Comparison of ENCODE assay signal across 23 mouse cellular contexts in genomic region chr6:113156064-113156463, GRCm38 (mm10). TPM values are rescaled to one million over a fixed set of nuclear protein-coding genes. Genes with fewer than 3 reads are reported as not detected.
DNase-seq lines count a peak whose midpoint lies in the region; ATAC-seq and TF ChIP-seq lines count a peak whose summit lies in the region.
"Had no signal": no experiment of that assay in that cellular context is flagged by ENCODE, and none has a peak within 500 bp of the region (broad histone marks: within the 10 kb centered on the region; RNA-seq: fewer than 3 reads in every experiment).

No protein-coding gene starts in this region.

- no peaks in the 10 kb centered on the region; the same call in 1 of the 2 replicates for H3K4me1 ChIP-seq in heart, postnatal 0 days (ENCODE audit: control insufficient read depth, insufficient read depth)
- H3K4me1 ChIP-seq in intestine, postnatal 0 days (replicated peaks; ENCODE audit: control insufficient read depth, insufficient read depth, low read length), result no peaks in the 10 kb centered on the region
- H3K4me1 ChIP-seq in intestine, embryonic 16.5 days (ENCODE audit: control insufficient read depth, insufficient read depth, low read length), result no peaks in the 10 kb centered on the region
- H3K4me1 ChIP-seq in embryonic fibroblast, embryonic 13.5 days (ENCODE audit: control insufficient read depth, insufficient read depth, low read length), result peaks cover 4% of the 10 kb centered on the region
- H3K4me1 ChIP-seq: embryonic facial prominence, embryonic 10.5 days; embryonic facial prominence, embryonic 12.5 days; forebrain, embryonic 10.5 days; forebrain, embryonic 12.5 days had no signal

- H3K4me3 ChIP-seq in heart, postnatal 0 days (ENCODE audit: low read depth, low read length), result no peak overlapping the region
- H3K4me3 ChIP-seq in intestine, postnatal 0 days (ENCODE audit: low read depth, low read length), result no peak overlapping the region
- no peak overlapping the region for H3K4me3 ChIP-seq in intestine, embryonic 16.5 days (ENCODE audit: low read length)
- H3K4me3 ChIP-seq in embryonic fibroblast, embryonic 13.5 days (ENCODE audit: insufficient read depth, low read length), result no peak overlapping the region
- H3K4me3 ChIP-seq: embryonic facial prominence, embryonic 10.5 days; embryonic facial prominence, embryonic 12.5 days; erythroblast, embryonic 14.5 days; forebrain, embryonic 10.5 days; forebrain, embryonic 12.5 days had no signal

- 86% methylated on average over 4 of the region's 4 CpGs for WGBS in heart, postnatal 0 days
- 70% methylated on average over 4 of the region's 4 CpGs for WGBS in intestine, postnatal 0 days
- 76% methylated on average over 4 of the region's 4 CpGs for WGBS in intestine, embryonic 16.5 days

- TF ChIP-seq CTCF in heart, postnatal 0 days (IDR thresholded peaks at IDR 0.05; ENCODE audit: low read depth), result no peak
- no peak for TF ChIP-seq CTCF in intestine, postnatal 0 days (IDR thresholded peaks at IDR 0.05; ENCODE audit: low read depth)
- TF ChIP-seq CTCF in embryonic fibroblast, embryonic 13.5 days (IDR thresholded peaks at IDR 0.05; ENCODE audit: borderline replicate concordance, insufficient read depth, low read length), result no peak

- H3K9ac ChIP-seq in heart, postnatal 0 days (replicated peaks; ENCODE audit: low read depth, low read length), result no peak overlapping the region
- no peak overlapping the region for H3K9ac ChIP-seq in intestine, postnatal 0 days (ENCODE audit: low read depth, low read length)
- H3K9ac ChIP-seq in intestine, embryonic 16.5 days (ENCODE audit: low read depth, low read length), result no peak overlapping the region
- H3K9ac ChIP-seq: embryonic facial prominence, embryonic 12.5 days; forebrain, embryonic 12.5 days had no signal

- no peak for TF ChIP-seq EP300 in heart, postnatal 0 days (IDR thresholded peaks at IDR 0.05; ENCODE audit: low read depth)

- DNase-seq in heart, postnatal 0 days (ENCODE audit: low spot score), result no peak
- DNase-seq in heart, adult 18-20 months, result no peak
- DNase-seq in kidney, adult 9 months, result no peak
- DNase-seq in thymus, postnatal 0 days (ENCODE audit: low spot score), result no peak
- DNase-seq: adrenal gland, adult 8-10 months; adrenal gland, postnatal 14 days; adrenal gland, postnatal 36 days; cerebellum, adult 11-12 months; cerebellum, adult 2 months; cerebellum, adult 9-10 months; cerebellum, postnatal 10 days; cerebellum, postnatal 25 days had no signal

- ATAC-seq in heart, postnatal 0 days (ENCODE audit: insufficient read depth, low read depth), result no peak
- ATAC-seq in intestine, postnatal 0 days, result peak; percentile 72; the same call in 1 of the 2 replicates
- ATAC-seq in intestine, embryonic 16.5 days, result no peak
- ATAC-seq: activated CD4-positive, CD25-positive, alpha-beta regulatory T cell, adult 4 months; forebrain, embryonic 14.5 days; forebrain, embryonic 16.5 days had no signal

- H3K27ac ChIP-seq in heart, postnatal 0 days (ENCODE audit: low read depth), result peak overlapping the region; percentile 30; the same call in 1 of the 2 replicates
- no peak overlapping the region for H3K27ac ChIP-seq in intestine, postnatal 0 days (ENCODE audit: low read depth, low read length)
- H3K27ac ChIP-seq in intestine, embryonic 16.5 days (ENCODE audit: low read length), result no peak overlapping the region
- 0 out of 2 replicates have a peak overlapping the region, but pooled peaks have one; percentile 20 for H3K27ac ChIP-seq in embryonic fibroblast, embryonic 13.5 days (ENCODE audit: insufficient read depth, low read length)
- H3K27ac ChIP-seq: embryonic facial prominence, embryonic 10.5 days; embryonic facial prominence, embryonic 12.5 days; forebrain, embryonic 10.5 days; forebrain, embryonic 12.5 days had no signal

- no peaks in the 10 kb centered on the region for H3K27me3 ChIP-seq in heart, postnatal 0 days (ENCODE audit: control insufficient read depth, insufficient read depth, low read length)
- H3K27me3 ChIP-seq in intestine, postnatal 0 days (replicated peaks; ENCODE audit: control insufficient read depth, insufficient read depth, low read length), result no peaks in the 10 kb centered on the region
- H3K27me3 ChIP-seq in intestine, embryonic 16.5 days (replicated peaks; ENCODE audit: control insufficient read depth, insufficient read depth, low read length), result no peaks in the 10 kb centered on the region
- H3K27me3 ChIP-seq: embryonic facial prominence, embryonic 12.5 days; forebrain, embryonic 12.5 days had no signal

- H3K36me3 ChIP-seq in heart, postnatal 0 days (replicated peaks; ENCODE audit: control insufficient read depth, insufficient read depth, low read length), result peaks cover 72% of the 10 kb centered on the region
- H3K36me3 ChIP-seq in intestine, postnatal 0 days (ENCODE audit: control insufficient read depth, insufficient read depth), result peaks cover 49% of the 10 kb centered on the region
- peaks cover 24% of the 10 kb centered on the region for H3K36me3 ChIP-seq in intestine, embryonic 16.5 days (ENCODE audit: control insufficient read depth, insufficient read depth, low read length)

- H3K9me3 ChIP-seq in heart, postnatal 0 days (replicated peaks; ENCODE audit: control insufficient read depth, low read length), result no peaks in the 10 kb centered on the region
- no peaks in the 10 kb centered on the region for H3K9me3 ChIP-seq in intestine, postnatal 0 days (ENCODE audit: control insufficient read depth)
- no peaks in the 10 kb centered on the region for H3K9me3 ChIP-seq in intestine, embryonic 16.5 days (ENCODE audit: control insufficient read depth, low read length)
- H3K9me3 ChIP-seq: embryonic facial prominence, embryonic 10.5 days; embryonic facial prominence, embryonic 12.5 days; forebrain, embryonic 10.5 days; forebrain, embryonic 12.5 days had no signal

- TF ChIP-seq POLR2A in embryonic fibroblast, embryonic 13.5 days (IDR thresholded peaks at IDR 0.05; ENCODE audit: low read depth, low read length), result no peak

- H3K4me2 ChIP-seq in heart, postnatal 0 days (ENCODE audit: low read depth, low read length), result no peak overlapping the region
- H3K4me2 ChIP-seq in intestine, postnatal 0 days (replicated peaks; ENCODE audit: low read depth), result no peak overlapping the region
- H3K4me2 ChIP-seq in intestine, embryonic 16.5 days (ENCODE audit: low read depth, low read length), result no peak overlapping the region
- H3K4me2 ChIP-seq: embryonic facial prominence, embryonic 12.5 days; forebrain, embryonic 12.5 days had no signal

RNA-seq across cellular contexts. Expression of gene Lhfpl4, which starts 39.1 kb away (rescaled TPM):
- 0.38 TPM in 1 of 2 replicates, not detected in the other for total RNA-seq in heart, postnatal 0 days (2014; rRNA removed; ENCODE audit: low replicate concordance)
- polyA plus RNA-seq in heart, postnatal 0 days (2015; fragmentation: Nextera tagmentation; extraction: Ambion mirVana), result 0.22 and 0.25 TPM in 2 replicates
- total RNA-seq in heart, adult 18-20 months (2021), result under 1 TPM; 0.40 to 0.51 TPM
- 0.78 and 0.95 TPM in 2 replicates for polyA plus RNA-seq in intestine, postnatal 0 days (2015; fragmentation: Nextera tagmentation; extraction: Ambion mirVana)
- 1.2 and 1.5 TPM in 2 replicates for polyA plus RNA-seq in intestine, embryonic 16.5 days (2015; fragmentation: Nextera tagmentation; extraction: Ambion mirVana)
- 0.22 and 0.39 TPM in 2 replicates for polyA plus RNA-seq in embryonic fibroblast, embryonic 13.5 days (2011; ENCODE audit: insufficient read length, low read depth, missing spikeins)
- 0.27 and 0.66 TPM in 2 replicates for polyA plus RNA-seq in thymus, postnatal 0 days (2015; fragmentation: Nextera tagmentation; extraction: Ambion mirVana)

Comparison
In these comparisons a context has a peak if more than half of its experiments do, and no peak if none do; other contexts are left out.
1. H3K27ac ChIP-seq: peak in heart, postnatal 0 days (single experiment) and embryonic fibroblast, embryonic 13.5 days (single experiment); none in intestine, postnatal 0 days (single experiment) and intestine, embryonic 16.5 days (single experiment).